Mouse (Mus musculus) T-cell, adult 2 months (primary cell): ENCODE results near the gene Mrpl2.
A peak's percentile ranks its signal among the peaks of the same experiment; 100 is the strongest.

Experiments used
- DNase-seq: peaks from one replicate; pipeline ENCODE4 v3.0.0; 2022; ENCODE audit warnings: low spot score

The Mrpl2 gene

DNA sequence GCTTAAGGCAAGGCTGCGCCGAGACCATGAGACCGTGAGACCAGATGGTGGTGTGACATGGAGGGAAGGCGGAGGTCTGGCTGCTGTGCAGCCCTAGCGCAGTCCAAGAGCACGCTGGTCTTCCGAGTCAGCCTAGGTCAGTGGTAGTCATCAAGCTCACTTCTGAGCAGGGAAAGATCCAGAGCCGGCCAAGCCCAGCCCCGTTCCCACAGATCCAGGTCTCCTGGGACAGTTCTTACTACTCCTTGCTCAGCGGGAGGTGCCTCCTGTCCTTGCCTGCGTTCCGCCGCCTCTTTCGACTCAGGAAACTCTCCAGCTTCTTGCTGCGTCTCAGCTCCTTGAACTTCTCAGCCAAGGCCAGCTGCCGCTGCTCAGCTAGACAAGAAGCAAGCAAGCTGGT is 21.7 kb downstream of the Mrpl2 start:
- no peak for DNase-seq

DNA sequence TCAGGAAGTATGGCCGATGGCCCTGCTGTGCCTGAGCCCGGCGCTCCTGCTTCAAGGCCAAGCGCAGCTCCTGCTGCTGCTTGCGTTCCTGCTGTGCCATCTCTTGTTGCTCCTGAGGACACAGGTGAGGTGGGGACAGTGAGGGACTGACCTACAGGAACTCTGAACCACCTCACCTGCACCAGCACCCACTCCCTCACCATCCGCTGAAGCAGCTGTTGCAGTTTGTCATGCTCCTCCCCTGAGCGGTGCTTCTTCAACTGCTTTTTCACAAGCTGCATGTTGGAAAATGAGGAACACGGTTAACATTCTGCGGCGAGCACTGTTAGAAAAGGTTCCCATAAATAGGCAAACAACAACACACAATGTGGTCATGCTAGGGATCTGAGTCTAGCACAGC is 23.9 kb downstream of the Mrpl2 start:
- DNase-seq = no peak

- peak; percentile 89 for DNase-seq
Observed at GRCm38 (mm10) chr17:46673850-46674529, 28.0 kb downstream of the Mrpl2 start, which contains the start of gene Rrp36. Gene Rrp36, minus strand, starts transcription at chr17:46674352.

DNA sequence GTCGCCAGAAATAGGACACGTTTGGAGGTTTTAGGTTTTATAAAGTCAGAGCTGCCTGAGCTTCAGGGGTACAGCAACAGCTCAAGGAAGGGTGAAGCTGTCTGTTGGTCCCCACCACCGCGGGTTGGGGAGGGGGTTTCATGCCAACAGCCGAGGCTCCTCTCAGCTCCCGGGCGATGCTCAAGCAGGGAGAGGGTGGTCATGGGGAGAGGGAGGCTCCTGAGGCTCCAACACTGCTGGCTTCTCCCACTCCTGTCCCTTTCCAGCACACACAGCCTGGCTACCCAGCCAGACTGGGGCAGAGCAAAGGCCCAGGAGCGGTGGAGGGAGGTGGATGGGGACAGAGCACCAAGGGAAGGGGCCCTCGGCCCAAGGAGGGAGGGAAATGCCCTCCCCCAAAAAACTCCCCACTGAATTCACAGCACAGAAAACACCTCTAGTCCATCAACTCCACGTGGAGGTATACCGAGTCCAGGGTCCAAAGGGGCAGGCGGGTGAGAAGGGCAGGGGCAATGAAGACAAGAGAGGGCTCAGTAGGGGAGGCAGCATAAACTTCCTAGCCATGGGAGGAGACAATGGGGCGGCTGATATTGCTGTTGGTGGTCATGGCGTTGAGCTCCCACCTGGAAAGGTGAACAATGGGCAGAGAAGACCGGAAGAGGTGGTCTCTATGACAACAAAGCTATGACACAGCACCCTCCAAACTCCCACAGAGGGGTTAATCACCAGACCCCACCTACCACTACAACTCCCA is 28.7 kb downstream of the Mrpl2 start:
- no peak for DNase-seq

DNA sequence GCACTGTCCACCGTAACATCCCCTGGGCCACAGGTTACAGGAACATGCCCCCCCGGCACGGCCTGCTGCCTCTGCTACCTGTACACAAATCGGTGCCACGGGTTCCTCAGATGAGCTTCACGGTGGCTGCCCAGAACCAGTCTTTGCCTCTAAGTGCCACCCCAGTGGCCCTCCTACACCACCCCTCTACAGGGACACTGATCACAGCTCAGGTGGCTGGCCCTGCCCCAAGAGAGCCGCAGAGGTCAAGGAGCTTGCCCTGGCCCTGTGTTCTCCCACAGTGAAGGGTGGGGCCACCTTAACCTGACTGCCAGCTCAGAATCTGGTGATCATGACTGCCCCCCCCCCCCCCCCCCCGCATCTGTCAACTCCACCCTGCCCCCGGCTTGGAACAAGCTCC is 32.4 kb downstream of the Mrpl2 start, which contains the start of gene Mea1:
Gene Mea1 (plus strand): TSS at position 378 of the 400 bp plus-strand sequence.
- DNase-seq = no peak

DNA sequence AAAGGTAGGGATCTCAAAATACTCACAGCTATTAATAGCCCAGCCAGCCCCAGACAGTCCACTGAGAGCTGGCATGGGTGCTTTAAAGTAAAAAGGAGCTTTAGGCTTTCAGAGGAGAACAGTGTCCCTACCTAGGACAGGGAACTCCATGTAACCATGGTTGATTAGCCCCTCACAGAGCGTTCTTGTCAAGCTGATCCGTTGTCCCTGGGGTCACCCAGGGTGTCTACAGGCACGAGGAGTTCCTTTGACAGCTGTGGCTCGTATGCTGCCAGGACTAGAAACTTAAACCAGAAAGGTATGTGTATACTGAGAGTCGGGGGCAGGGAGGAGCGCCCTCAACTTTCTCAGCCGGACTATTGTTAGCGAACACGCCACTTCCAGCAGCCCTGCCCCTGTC is 32.9 kb downstream of the Mrpl2 start:
- no peak for DNase-seq

DNA sequence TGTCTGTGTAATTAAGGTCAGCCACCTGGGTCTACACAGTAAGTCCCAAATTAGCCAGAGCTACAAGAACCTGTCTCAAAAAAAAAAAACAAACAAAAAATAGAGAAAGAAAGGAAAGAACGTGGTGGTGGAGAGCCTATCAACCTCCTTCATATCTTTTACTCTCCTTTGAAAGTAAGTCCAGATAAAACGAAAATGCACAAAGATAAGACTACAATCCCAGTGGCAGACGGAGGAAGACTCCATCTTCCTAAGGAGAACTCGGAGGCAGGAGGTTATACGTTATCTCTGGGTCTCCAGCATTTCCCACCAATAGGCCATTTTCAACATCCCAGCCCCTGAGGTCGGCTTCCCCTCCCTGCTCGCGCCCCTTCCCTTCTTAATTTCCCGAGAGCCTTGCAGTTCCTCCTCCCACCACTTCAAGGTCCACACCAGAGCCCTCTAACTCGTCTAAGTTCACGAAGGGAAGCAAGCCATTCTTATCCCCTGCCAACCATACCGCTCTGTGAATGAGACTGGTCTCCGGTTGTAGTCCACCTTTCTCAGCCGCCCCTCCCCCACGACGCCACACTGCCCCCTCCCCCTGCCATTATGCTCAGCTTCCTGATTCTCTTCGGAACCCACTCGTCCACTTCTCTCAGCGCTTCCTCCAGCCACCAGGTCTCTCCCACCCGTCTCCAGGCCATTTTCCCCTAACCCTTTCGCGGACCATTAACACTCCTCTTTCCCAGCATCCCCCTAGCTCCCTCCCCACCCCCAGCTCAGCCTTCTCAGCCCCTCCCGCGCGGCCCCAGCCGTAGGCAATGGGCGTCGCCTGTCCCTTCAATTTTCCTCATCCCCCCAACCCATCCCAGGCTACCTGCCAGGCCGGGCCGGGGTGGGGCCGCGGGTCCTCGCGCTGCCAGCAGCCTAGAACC is 34.1 kb downstream of the Mrpl2 start:
- peak; percentile 37 for DNase-seq

DNA sequence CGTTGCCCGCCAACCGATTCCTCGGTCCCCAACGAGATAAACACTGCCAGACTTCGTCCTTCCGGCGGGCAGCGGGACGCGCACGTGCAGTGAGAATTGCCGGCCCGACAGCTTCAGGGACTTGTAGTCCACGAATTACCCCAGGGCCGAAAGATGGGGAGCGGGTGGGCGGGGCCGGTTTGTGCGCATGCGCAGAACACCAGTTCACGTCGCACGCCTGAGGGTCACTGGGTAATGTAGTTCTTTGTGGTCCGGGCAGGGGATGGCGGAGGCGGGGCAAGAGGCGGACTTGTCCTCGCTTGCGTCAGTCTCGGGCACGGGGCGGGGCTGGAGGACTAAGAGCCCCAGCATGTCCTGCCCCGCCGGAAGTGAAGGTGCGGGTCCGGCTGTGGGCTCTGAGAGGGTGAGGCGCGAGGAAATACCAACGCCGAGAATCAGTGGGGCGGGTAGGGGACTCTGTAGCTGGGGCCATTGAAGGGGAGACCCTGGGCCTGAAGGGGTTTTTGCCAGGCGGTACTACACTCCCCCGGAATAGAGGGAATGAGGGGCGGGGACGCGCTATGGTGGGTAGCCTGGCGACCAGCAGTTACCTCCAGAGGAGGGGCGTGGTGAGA is 34.8 kb downstream of the Mrpl2 start, which contains the start of gene Klhdc3:
Gene Klhdc3 (minus strand): TSS at position 155 of the 614 bp plus-strand sequence.
- DNase-seq = peak; percentile 97

- DNase-seq = no peak
Observed at GRCm38 (mm10) chr17:46681466-46682118, 35.6 kb downstream of the Mrpl2 start.

GRCm38 (mm10) chr17:46682654-46683389 is 36.8 kb downstream of the Mrpl2 start:
- no peak for DNase-seq

GRCm38 (mm10) chr17:46685913-46686312 is 39.9 kb downstream of the Mrpl2 start:
- DNase-seq = no peak

DNA sequence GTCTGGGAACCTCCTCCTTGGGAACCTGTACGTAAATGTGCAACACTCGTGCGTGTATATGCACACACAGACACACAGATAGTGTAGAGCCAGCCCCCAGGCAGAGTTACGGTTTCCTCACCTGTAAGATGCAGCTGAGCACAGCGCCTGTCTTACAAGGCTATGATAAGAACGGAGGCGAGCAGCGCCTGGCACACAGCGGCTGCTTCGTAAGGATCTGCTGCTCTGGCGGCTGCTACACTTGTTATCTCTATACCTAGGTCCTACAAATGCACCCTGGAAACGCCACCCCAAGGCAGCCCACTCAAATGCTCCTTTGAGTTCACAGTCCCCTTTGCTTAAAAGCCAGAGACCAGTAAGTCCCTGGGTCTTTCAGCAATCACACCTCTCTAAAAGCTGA is 44.6 kb downstream of the Mrpl2 start:
- no peak for DNase-seq

DNA sequence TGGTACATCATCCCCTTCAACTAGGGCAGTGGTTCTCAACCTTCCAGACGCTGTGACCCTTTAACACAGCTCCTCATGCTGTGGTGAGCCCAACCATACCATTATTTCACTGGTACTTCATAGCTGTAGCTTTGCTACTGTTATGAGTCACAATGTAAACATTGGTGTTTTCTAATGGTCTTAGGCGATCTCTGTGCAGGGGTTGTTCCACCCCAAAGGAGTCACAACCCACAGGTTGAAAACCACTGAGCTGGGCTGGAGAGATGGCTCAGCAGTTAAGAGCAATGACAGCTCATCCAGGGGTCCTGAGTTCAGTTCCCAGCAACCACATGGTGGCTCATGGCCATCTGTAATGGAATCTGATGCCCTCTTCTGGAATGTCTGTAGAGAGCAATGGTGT is 45.4 kb downstream of the Mrpl2 start:
- DNase-seq = no peak

- DNase-seq = no peak
Observed at GRCm38 (mm10) chr17:46694517-46695063, 48.6 kb downstream of the Mrpl2 start.

DNA sequence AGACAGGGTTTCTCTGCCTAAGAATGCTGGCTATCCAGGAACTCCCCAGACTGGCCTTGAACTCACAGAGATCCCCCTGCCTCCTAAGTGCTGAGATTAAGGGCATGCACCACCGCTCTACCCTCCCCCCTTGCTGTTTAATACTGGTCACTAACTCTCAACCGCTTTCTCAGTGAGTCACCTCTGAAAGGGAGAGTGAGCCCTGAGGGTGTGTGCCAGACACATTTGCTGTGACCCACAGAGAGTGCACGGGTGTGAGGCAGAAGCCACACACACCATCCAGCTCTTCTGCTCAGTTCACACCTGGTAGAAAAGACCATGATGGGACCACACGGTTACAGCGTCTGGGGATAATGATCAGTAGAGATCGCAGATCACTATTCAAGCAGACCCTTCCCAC is 52.5 kb downstream of the Mrpl2 start:
- DNase-seq = no peak

- no peak for DNase-seq
Observed at GRCm38 (mm10) chr17:46699245-46699644, 53.2 kb downstream of the Mrpl2 start.
